Mouse (Mus musculus): ENCODE measurements around the gene Lsm10. TPM values are rescaled to one million over a fixed set of nuclear protein-coding genes. Genes with fewer than 3 reads are reported as not detected.

Lsm10 gene
- 15.1 TPM for polyA plus RNA-seq (2017; shearing (Covaris generic))

DNA sequence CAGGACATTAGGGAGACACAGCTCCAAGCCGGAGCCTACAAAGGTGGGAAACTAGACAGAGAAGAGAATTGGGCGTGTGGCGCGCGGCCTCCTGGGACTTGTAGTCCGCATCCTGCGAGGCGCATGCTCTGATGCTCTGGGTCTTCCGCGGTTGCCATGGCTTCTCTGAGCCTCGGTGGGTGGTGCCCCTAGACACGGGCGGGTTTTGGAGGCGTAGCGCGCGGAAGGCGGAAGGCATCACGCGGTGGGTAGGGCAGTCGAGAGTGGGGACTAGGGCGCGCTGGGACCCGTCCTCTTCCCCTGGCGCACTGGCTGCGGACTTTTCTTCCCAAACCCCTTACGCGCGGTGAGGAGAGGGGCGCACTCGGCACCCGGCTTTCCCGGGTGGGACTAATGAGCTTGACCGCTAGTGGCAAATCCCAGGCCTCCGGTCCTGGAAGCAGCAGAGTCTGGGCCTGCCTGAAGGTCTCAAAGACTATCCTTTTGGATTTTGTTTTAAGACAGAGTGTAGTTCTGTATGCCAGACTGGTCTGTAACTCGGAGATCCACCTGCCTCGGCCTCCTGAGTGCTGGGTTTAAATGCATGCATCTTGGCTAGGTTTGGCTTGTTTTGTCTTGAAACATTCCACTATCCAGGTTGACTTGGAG is at the start of gene Lsm10:
Lsm10 (plus strand) TSS at position 160 of the 648 bp plus-strand sequence.

DNA sequence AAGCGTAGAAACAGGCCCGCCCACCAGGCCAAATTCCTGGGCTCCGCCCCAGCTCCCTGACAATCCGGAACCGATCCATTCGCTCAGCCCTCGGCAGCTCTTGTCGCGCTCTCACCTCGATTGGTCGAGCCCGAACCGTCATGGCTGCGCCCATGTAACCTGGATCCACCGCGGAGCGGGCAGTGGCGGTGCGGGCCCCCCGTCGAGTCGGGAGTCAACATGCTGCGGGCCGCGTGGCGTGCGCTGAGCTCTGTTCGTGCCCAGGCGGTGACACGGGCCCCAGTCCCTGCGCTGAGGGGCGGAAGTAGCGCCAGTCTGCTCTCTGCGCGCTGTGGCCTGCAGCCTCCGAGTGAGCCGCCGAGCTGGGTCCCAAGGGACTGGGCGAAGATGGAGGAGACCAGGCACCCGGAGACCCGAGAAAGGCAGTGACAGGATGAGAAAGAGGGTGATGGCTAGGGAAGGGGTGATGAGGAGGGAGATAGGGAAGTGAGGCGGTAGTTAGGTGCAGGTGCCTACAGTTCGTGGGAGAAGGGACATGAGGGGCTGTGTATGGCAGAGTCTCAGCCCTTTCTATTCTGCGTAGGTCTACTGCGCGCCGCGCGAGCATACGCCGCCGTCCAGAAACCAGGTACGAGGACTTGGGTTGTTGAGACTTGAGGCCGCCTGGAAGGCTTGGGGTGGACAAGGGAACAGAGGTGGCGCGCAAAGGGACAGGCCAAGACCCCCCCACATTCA is 49.4 kb upstream of the Lsm10 start, which contains the start of gene Mrps15:
Mrps15 (plus strand) TSS at position 75 of the 735 bp plus-strand sequence.

GRCm38 (mm10) chr4:126058134-126058996 is 38.1 kb upstream of the Lsm10 start, which contains the start of gene Oscp1:
TSS of gene Oscp1 (plus strand) at chr4:126058565.

GRCm38 (mm10) chr4:126103590-126104068 is 7.2 kb downstream of the Lsm10 start, which contains the start of gene Stk40:
TSS of gene Stk40 (plus strand) at chr4:126103957.

DNA sequence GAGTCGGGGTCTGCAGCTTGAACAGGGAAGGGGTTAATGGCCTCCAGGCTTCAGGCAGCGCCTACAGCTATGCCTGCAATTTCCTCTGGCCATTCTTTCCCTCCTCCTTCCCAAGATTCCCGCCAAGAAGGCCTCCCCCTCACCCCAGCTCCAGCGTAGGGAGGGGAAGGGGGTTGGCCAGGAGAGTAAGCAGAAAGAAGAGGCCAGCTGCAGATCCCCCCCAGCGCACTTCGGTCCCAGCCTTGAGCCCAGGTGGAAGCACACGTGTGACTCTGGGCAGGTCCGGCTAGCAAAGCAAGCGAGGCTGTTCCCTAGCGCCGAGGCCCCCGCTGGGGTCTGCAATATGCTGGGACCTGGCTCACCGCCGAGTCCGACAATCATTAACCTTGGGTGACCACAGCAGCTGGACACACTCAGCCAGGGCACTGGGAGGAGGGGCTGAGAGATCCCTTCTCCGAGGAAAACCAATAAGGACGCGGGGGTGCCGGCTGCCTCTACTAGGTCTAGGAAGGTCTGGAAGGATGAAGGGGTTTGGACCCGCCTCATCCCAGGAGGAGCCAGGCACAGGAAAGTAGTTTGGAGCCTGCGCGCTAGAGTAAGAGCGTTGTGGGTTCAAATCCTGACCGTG is 51.2 kb downstream of the Lsm10 start, which contains the start of gene Eva1b:
Eva1b (plus strand) TSS at position 212 of the 628 bp plus-strand sequence.

Other genes with a start within 250 kb of the Lsm10 start
- not detected for gene Csf3r, start 72.1 kb upstream of the Lsm10 start, polyA plus RNA-seq (2017; shearing (Covaris generic))
- gene Mrps15, start 49.7 kb upstream of the Lsm10 start, polyA plus RNA-seq (2017; shearing (Covaris generic)): 66.3 TPM
- not detected for gene Oscp1, start 38.1 kb upstream of the Lsm10 start, polyA plus RNA-seq (2017; shearing (Covaris generic))
- 62.6 TPM for gene Stk40, start 7.3 kb downstream of the Lsm10 start, polyA plus RNA-seq (2017; shearing (Covaris generic))
- gene Eva1b, start 51.1 kb downstream of the Lsm10 start, polyA plus RNA-seq (2017; shearing (Covaris generic)): 17.9 TPM
- 0.41 TPM for gene Sh3d21, start 66.9 kb downstream of the Lsm10 start, polyA plus RNA-seq (2017; shearing (Covaris generic))
- 314 TPM for gene Thrap3, start 106.1 kb downstream of the Lsm10 start, polyA plus RNA-seq (2017; shearing (Covaris generic))
- 45.1 TPM for gene Map7d1, start 159.7 kb downstream of the Lsm10 start, polyA plus RNA-seq (2017; shearing (Covaris generic))
- gene Trappc3, start 165.7 kb downstream of the Lsm10 start, polyA plus RNA-seq (2017; shearing (Covaris generic)): 56.9 TPM
- gene Col8a2, start 190.2 kb downstream of the Lsm10 start, polyA plus RNA-seq (2017; shearing (Covaris generic)): not detected
- 43.2 TPM for gene Adprhl2, start 225.1 kb downstream of the Lsm10 start, polyA plus RNA-seq (2017; shearing (Covaris generic))
- gene Tekt2, start 229.1 kb downstream of the Lsm10 start, polyA plus RNA-seq (2017; shearing (Covaris generic)): not detected